Mouse (Mus musculus) heart, adult 2 months (tissue): ENCODE results near the gene Rab4b. TPM values are rescaled to one million over a fixed set of nuclear protein-coding genes. Genes with fewer than 3 reads are reported as not detected.

Experiments used
- DNase-seq, 2 experiments: peaks; one replicate each; pipeline ENCODE4 v3.0.0; 2021
- H3K27ac ChIP-seq: fragments of 200-600 bp; 2 replicates; pipeline ENCODE4 v1.8.1; 2022
- H3K27me3 ChIP-seq: fragments of 200-500 bp; 2 replicates; pipeline ENCODE4 v1.6.1; 2012; ENCODE audit warnings: mild to moderate bottlenecking, low read length, inconsistent platforms, mixed read lengths; ENCODE audit not compliant: control insufficient read depth, insufficient read depth
- H3K36me3 ChIP-seq: fragments of 200-500 bp; 2 replicates; pipeline ENCODE4 v1.6.1; 2012; ENCODE audit warnings: low read length, inconsistent platforms; ENCODE audit not compliant: control insufficient read depth, insufficient read depth
- H3K4me1 ChIP-seq: fragments of 200-500 bp; 2 replicates; pipeline ENCODE4 v1.6.1; 2011; ENCODE audit warnings: low read length; ENCODE audit not compliant: control insufficient read depth, insufficient read depth
- H3K4me3 ChIP-seq: fragments of 200-600 bp; 2 replicates; pipeline ENCODE4 v1.8.1; 2022
- H3K79me2 ChIP-seq: fragments of 200-500 bp; replicated peaks from 2 replicates; pipeline ENCODE4 v1.6.1; 2012; ENCODE audit warnings: mild to moderate bottlenecking, inconsistent platforms, low read length, moderate library complexity, mixed read lengths; ENCODE audit not compliant: control insufficient read depth, insufficient read depth
- H3K9ac ChIP-seq: fragments of 200-500 bp; 2 replicates; pipeline ENCODE4 v1.6.1; 2012; ENCODE audit warnings: low read depth, mild to moderate bottlenecking, control low read depth, inconsistent platforms, low read length, mixed read lengths
- CTCF ChIP-seq: fragments of 200-600 bp; IDR thresholded peaks from 2 replicates; pipeline ENCODE4 v1.8.1; 2022; ENCODE audit warnings: antibody characterized with exemption, mild to moderate bottlenecking, moderate library complexity
- EP300 ChIP-seq: fragments of 200-500 bp; IDR thresholded peaks from 2 replicates; pipeline ENCODE4 v1.6.1; 2011; ENCODE audit warnings: low read depth, low read length, control low read depth; ENCODE audit not compliant: insufficient read depth
- POLR2A ChIP-seq: fragments of 200-500 bp; IDR thresholded peaks from 2 replicates; pipeline ENCODE4 v1.6.1; 2011; ENCODE audit warnings: mild to moderate bottlenecking, low read depth, low read length, control low read depth; ENCODE audit not compliant: insufficient read depth
- WGBS: fragments of 180-500 bp; shearing (Covaris S2); methylation state at CpG from one replicate; pipeline ENCODE4 v1.1.7; 2018; 5-methylcytosine and 5-hydroxymethylcytosine counted together
- intact Hi-C: fragments of 180-260 bp; cut with DNase I; formaldehyde crosslinking; loops from one replicate; pipeline ENCODE4 v1.15.1; 2025
- polyA plus RNA-seq: library from polyadenylated mRNA; depleted of rRNA; stranded (reverse); fragments of >200 nt; gene quantifications from 2 replicates; pipeline ENCODE4 v1.2.3, GENCODE M21; 2012
- total RNA-seq, 2 experiments: library from RNA; stranded (reverse); gene quantifications; 2 replicates each; pipeline ENCODE4 v1.2.3; 2021

Gene Rab4b
- total and polyA plus RNA-seq, 3 experiments, result 11.0 to 23.1 (median 11.0) TPM

DNA sequence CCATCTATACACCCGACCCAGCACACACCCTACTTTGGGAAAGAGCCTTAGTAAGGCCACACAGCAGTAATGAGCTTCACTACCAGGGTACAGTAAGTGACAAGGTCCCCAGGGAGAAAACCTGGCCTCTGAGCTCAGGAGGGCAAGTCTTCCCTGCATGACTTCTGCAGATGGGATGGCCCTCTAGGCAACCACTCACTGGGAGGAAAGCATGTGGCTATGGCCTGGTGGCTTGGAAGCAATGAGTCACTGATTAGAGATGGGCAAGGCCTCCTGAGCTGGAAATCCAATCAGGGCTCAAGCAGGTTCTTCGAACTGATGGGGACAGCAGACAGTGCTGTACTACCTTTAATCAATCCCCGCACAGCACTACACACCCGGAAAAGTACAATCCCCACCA is 17.0 kb downstream of the Rab4b start:
- H3K4me1 ChIP-seq, result peaks cover 32% of the 10 kb centered on the region
- DNase-seq, result peak in 1 of 2 experiments; percentile 45
- intact Hi-C loops, result loop anchor here (2.0 to 10.0 kb wide), 3 partner anchors 17 to 313 kb away; partner anchors contain the start of genes Rab4b and Sertad3

DNA sequence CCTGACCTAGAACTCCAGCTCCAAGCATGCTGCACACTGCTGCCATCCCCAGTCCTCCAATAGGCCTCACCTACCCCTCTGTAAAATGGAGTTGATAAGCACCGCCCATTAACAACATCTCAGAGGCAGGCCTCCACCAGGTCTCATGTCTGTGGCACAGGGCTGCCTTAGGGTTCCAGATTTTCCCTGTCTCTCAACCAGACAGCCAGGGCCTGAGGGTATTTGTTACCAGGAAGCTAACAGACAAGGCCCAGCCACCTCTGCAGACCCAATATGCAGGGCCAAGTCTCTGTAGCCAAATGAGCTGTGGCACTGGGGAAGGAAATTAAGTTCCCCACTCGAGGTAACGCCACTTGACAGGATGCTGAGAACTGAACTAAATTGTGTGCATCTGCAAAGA is 17.8 kb downstream of the Rab4b start:
- H3K27ac ChIP-seq, result peak overlapping the region; percentile 69
- intact Hi-C loops, result loop anchor here (2.0 to 10.0 kb wide), 3 partner anchors 18 to 314 kb away; partner anchors contain the start of genes Rab4b and Sertad3
- no peak for DNase-seq
- peaks cover 7% of the 10 kb centered on the region; the same call in 1 of the 2 replicates for H3K36me3 ChIP-seq
- H3K9ac ChIP-seq, result no peak overlapping the region
- H3K4me3 ChIP-seq, result no peak overlapping the region
- H3K4me1 ChIP-seq, result peaks cover 32% of the 10 kb centered on the region
- TF ChIP-seq POLR2A, result no peak
- no peak for TF ChIP-seq CTCF
- no peak for TF ChIP-seq EP300
- WGBS, result 61% methylated on average over 3 of the region's 3 CpGs
- no peaks in the 10 kb centered on the region for H3K27me3 ChIP-seq
- H3K79me2 ChIP-seq, result peaks cover 8% of the 10 kb centered on the region

More for the DNA sequence above, 17.0 kb downstream of the Rab4b start:
- no peaks in the 10 kb centered on the region for H3K27me3 ChIP-seq
- peaks cover 8% of the 10 kb centered on the region for H3K79me2 ChIP-seq
- WGBS, result 53% methylated on average over 4 of the region's 4 CpGs
- no peak overlapping the region for H3K9ac ChIP-seq
- TF ChIP-seq CTCF, result no peak
- TF ChIP-seq EP300, result 0 out of 2 replicates have a peak, but pooled peaks have one; percentile 16
- H3K36me3 ChIP-seq, result peaks cover 7% of the 10 kb centered on the region; the same call in 1 of the 2 replicates
- no peak overlapping the region for H3K4me3 ChIP-seq
- peak overlapping the region; percentile 69; the same call in 1 of the 2 replicates for H3K27ac ChIP-seq

DNA sequence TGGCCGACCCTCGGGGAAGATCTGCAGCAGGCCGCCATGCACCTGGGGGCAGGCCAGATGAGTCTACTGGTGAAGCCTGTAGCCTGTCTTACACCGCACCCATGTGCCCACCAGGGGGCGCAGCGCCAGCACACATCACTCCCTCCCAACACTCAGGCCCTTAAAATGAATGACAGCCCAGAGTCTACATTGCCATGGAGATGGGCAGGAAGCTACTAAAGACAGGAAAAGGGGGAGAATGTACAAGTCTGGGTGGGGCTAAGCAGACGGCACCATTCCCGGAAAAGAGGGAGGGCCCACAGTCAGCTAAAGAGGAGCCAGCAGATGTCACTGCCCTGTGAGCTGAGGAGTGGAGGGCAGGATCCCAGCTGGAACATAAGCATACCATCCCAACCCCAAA is 18.8 kb downstream of the Rab4b start:
- H3K36me3 ChIP-seq, result peaks cover 7% of the 10 kb centered on the region; the same call in 1 of the 2 replicates
- 0 out of 2 replicates have a peak, but pooled peaks cover 4% of the 10 kb centered on the region for H3K79me2 ChIP-seq
- intact Hi-C loops, result loop anchor here (2.0 to 10.0 kb wide), 5 partner anchors 19 to 315 kb away; partner anchors contain the start of genes Itpkc, Rab4b and Sertad3
- H3K4me1 ChIP-seq, result peaks cover 32% of the 10 kb centered on the region
- H3K9ac ChIP-seq, result peak overlapping the region; percentile 15; the same call in 1 of the 2 replicates
- peak overlapping the region; percentile 69 for H3K27ac ChIP-seq
- H3K27me3 ChIP-seq, result no peaks in the 10 kb centered on the region
- peak; percentile 85 to 89 for DNase-seq
- 8% methylated on average over 8 of the region's 8 CpGs for WGBS
- TF ChIP-seq EP300 (peak; percentile 77; the same call in 1 of the 2 replicates), CTCF (peak; percentile 96), POLR2A (peak; percentile 63)
- H3K4me3 ChIP-seq, result no peak overlapping the region

DNA sequence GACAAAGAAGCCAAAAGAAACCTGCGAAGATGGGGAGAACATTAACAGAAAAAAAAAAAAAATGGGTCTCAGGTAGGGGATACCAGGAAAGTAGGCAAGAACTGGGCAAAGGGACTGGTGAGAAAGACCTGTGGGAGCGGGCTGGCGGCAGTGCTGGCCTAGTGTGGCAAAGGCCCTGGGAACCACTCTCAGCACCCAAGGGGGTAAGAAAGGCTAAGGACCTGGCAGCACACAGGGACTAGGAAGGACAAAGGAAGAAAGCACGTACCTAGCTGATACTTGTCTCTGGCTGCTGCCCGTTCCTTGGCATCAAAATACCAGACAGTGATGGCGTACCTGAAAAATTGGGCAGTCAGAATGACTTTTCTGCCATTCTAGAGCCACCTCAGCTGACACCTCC is 19.4 kb downstream of the Rab4b start:
- no peaks in the 10 kb centered on the region for H3K27me3 ChIP-seq
- WGBS, result 96% methylated on average over 6 of the region's 6 CpGs
- no peak overlapping the region for H3K27ac ChIP-seq
- no peak overlapping the region for H3K4me3 ChIP-seq
- H3K79me2 ChIP-seq, result no peaks in the 10 kb centered on the region
- DNase-seq, result no peak
- peaks cover 7% of the 10 kb centered on the region; the same call in 1 of the 2 replicates for H3K36me3 ChIP-seq
- TF ChIP-seq CTCF (no peak), EP300 (no peak), POLR2A (no peak)
- intact Hi-C loops, result loop anchor here (2.0 to 5.0 kb wide), 2 partner anchors 68 to 118 kb away; partner anchors contain the start of gene Itpkc
- no peak overlapping the region for H3K9ac ChIP-seq
- H3K4me1 ChIP-seq, result peaks cover 28% of the 10 kb centered on the region

DNA sequence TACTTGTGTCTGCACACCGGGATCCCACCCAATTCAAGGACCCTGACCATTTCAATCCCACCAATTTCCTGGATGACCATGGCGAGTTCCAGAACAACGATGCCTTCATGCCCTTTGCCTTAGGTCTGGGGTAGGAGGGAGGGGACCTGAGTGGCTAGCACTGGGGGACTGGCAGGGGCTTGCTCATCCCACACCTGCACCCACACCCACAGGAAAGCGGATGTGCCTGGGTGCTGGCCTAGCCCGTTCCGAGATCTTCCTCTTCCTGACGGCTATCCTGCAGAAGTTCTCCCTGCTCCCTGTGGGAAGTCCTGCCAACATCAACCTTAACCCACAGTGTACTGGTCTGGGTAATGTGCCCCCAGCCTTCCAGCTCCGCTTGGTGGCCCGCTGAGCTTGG is 20.5 kb downstream of the Rab4b start:
- H3K27ac ChIP-seq, result no peak overlapping the region
- TF ChIP-seq CTCF, result no peak
- intact Hi-C loops, result loop anchor here (2.0 to 5.0 kb wide), 2 partner anchors 69 to 119 kb away; partner anchors contain the start of gene Itpkc
- H3K79me2 ChIP-seq, result no peaks in the 10 kb centered on the region
- DNase-seq, result no peak
- H3K27me3 ChIP-seq, result no peaks in the 10 kb centered on the region
- 80% methylated on average over 9 of the region's 9 CpGs for WGBS
- peaks cover 23% of the 10 kb centered on the region for H3K4me1 ChIP-seq
- no peak overlapping the region for H3K4me3 ChIP-seq
- peaks cover 3% of the 10 kb centered on the region; the same call in 1 of the 2 replicates for H3K36me3 ChIP-seq
- H3K9ac ChIP-seq, result no peak overlapping the region

DNA sequence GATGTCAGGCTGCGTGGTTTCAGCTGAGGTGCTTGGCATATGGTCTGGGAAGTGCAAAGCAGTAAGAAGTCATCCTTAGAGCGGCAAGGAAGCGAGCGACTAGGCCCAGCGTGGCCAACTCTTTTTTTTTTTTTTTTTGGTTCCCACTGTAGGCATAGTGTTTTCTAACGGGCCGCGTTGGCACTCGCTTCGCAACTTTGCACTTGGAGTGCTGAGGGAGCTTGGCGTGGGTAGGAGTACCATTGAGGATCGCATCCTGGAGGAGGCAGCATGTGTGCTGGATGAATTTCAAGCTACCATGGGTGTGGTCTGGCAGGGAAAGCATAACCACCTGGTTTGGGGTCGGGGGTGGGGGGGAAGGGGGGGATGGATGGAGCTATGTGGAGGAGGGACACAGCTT is 22.7 kb downstream of the Rab4b start:
- peaks cover 12% of the 10 kb centered on the region for H3K4me1 ChIP-seq
- WGBS, result 75% methylated on average over 13 of the region's 13 CpGs
- no peak for DNase-seq
- no peak overlapping the region for H3K27ac ChIP-seq
- H3K79me2 ChIP-seq, result no peaks in the 10 kb centered on the region
- H3K9ac ChIP-seq, result no peak overlapping the region
- no peak for TF ChIP-seq EP300
- H3K4me3 ChIP-seq, result no peak overlapping the region
- intact Hi-C loops, result loop anchor here (5.0 kb wide), 1 partner anchor 71 kb away; the partner anchor contains the start of gene Itpkc
- H3K27me3 ChIP-seq, result no peaks in the 10 kb centered on the region
- peaks cover 3% of the 10 kb centered on the region; the same call in 1 of the 2 replicates for H3K36me3 ChIP-seq
